Mouse (Mus musculus): ENCODE results near the gene S100a6. TPM values are rescaled to one million over a fixed set of nuclear protein-coding genes. Genes with fewer than 3 reads are reported as not detected.

Gene S100a6
- polyA plus RNA-seq, 1 experiment from 2014 or later, result 58.5 TPM

DNA sequence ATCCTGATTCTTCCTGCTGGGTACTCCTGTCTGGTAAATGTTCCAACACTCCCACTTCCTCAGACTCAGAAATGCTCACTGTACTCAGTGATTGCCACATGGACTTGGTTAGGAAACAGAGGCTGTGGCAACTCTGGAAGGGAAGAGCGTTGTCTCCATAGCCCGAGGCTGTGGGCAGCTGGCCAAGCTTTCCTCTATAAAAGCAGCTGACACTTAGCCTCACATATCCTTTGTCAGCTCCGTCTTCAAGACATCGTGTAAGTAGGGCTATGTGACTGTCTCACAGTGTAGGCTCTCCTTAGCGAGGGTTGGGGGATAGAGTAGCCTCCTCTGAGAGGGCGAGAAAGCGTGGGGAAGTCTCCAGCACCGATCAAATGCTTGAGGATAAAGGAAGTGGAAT lies 56.2 kb downstream of the S100a6 start, which contains the start of gene S100a8:
TSS of gene S100a8 (plus strand) at position 133 of the 400 bp plus-strand sequence.
- Histone ChIP-seq H3K36me3 (no peaks in the 10 kb centered on the region), H3K4me2 (replicated peaks) (no peak within 1 kb of the TSS), H3K27me3 (no peaks in the 10 kb centered on the region), H3K4me3 (no peak within 1 kb of the TSS), H3K9ac (no peak within 1 kb of the TSS), H3K27ac (no peak within 1 kb of the TSS; the same call in 1 of the 2 replicates), H3K9me3 (no peaks in the 10 kb centered on the region), H3K4me1 (0 out of 2 replicates have a peak, but pooled peaks cover 4% of the 10 kb centered on the region)
- WGBS, result 56% methylated on average over 8 of the region's 8 CpGs
- ATAC-seq (ENCODE audit: low FRiP score, low read depth), result 0 out of 2 replicates have a peak, but pooled peaks have one; percentile 19

Other genes with a start within 250 kb of the S100a6 start
- gene Slc27a3, start 222.9 kb upstream of the S100a6 start, polyA plus RNA-seq (2015; fragmentation: Nextera tagmentation; extraction: Ambion mirVana), result 38.7 and 38.8 TPM in 2 replicates
- 28.5 and 29.4 TPM in 2 replicates for gene Ints3, start 179.3 kb upstream of the S100a6 start, polyA plus RNA-seq (2015; fragmentation: Nextera tagmentation; extraction: Ambion mirVana)
- gene Npr1, start 147.0 kb upstream of the S100a6 start, polyA plus RNA-seq (2015; fragmentation: Nextera tagmentation; extraction: Ambion mirVana), result 4.0 and 4.8 TPM in 2 replicates
- gene Ilf2, start 136.8 kb upstream of the S100a6 start, polyA plus RNA-seq (2015; fragmentation: Nextera tagmentation; extraction: Ambion mirVana), result 277 and 284 TPM in 2 replicates
- 83.1 and 85.4 TPM in 2 replicates for gene Snapin, start 121.8 kb upstream of the S100a6 start, polyA plus RNA-seq (2015; fragmentation: Nextera tagmentation; extraction: Ambion mirVana)
- 186 and 187 TPM in 2 replicates for gene Chtop, start 103.4 kb upstream of the S100a6 start, polyA plus RNA-seq (2015; fragmentation: Nextera tagmentation; extraction: Ambion mirVana)
- 14.2 and 15.0 TPM in 2 replicates for gene S100a1, start 98.5 kb upstream of the S100a6 start, polyA plus RNA-seq (2015; fragmentation: Nextera tagmentation; extraction: Ambion mirVana)
- 26.7 and 30.8 TPM in 2 replicates for gene S100a13, start 98.4 kb upstream of the S100a6 start, polyA plus RNA-seq (2015; fragmentation: Nextera tagmentation; extraction: Ambion mirVana)
- gene S100a14, start 86.0 kb upstream of the S100a6 start, polyA plus RNA-seq (2015; fragmentation: Nextera tagmentation; extraction: Ambion mirVana), result 9.4 and 9.9 TPM in 2 replicates
- 76.2 and 80.7 TPM in 2 replicates for gene S100a16, start 75.6 kb upstream of the S100a6 start, polyA plus RNA-seq (2015; fragmentation: Nextera tagmentation; extraction: Ambion mirVana)
- 0.54 and 0.70 TPM in 2 replicates for gene S100a3, start 52.3 kb upstream of the S100a6 start, polyA plus RNA-seq (2015; fragmentation: Nextera tagmentation; extraction: Ambion mirVana)
- not detected in 2 replicates for gene S100a2, start 22.6 kb upstream of the S100a6 start, polyA plus RNA-seq (2015; fragmentation: Nextera tagmentation; extraction: Ambion mirVana)
- gene Gm42674, start 11.0 kb upstream of the S100a6 start, polyA plus RNA-seq (2015; fragmentation: Nextera tagmentation; extraction: Ambion mirVana), result not detected in 2 replicates
- 6.7 and 7.0 TPM in 2 replicates for gene S100a4, start 9.1 kb upstream of the S100a6 start, polyA plus RNA-seq (2015; fragmentation: Nextera tagmentation; extraction: Ambion mirVana)
- gene S100a5, start 4.4 kb upstream of the S100a6 start, polyA plus RNA-seq (2015; fragmentation: Nextera tagmentation; extraction: Ambion mirVana), result not detected in 2 replicates
- gene S100a7a, start 41.1 kb downstream of the S100a6 start, polyA plus RNA-seq (2015; fragmentation: Nextera tagmentation; extraction: Ambion mirVana), result 0.34 TPM in 1 of 2 replicates, not detected in the other
- gene S100a8, start 56.1 kb downstream of the S100a6 start, polyA plus RNA-seq (2015; fragmentation: Nextera tagmentation; extraction: Ambion mirVana), result 6.0 and 6.6 TPM in 2 replicates
- gene S100a9, start 82.8 kb downstream of the S100a6 start, polyA plus RNA-seq (2015; fragmentation: Nextera tagmentation; extraction: Ambion mirVana), result 3.4 and 4.9 TPM in 2 replicates
- gene Pglyrp4, start 114.0 kb downstream of the S100a6 start, polyA plus RNA-seq (2015; fragmentation: Nextera tagmentation; extraction: Ambion mirVana), result 0.13 TPM in 1 of 2 replicates, not detected in the other
- not detected in 2 replicates for gene Gm5849, start 165.0 kb downstream of the S100a6 start, polyA plus RNA-seq (2015; fragmentation: Nextera tagmentation; extraction: Ambion mirVana)